Mouse (Mus musculus) stomach, postnatal 0 days (tissue): ENCODE results near the gene Dio1. TPM values are rescaled to one million over a fixed set of nuclear protein-coding genes. Genes with fewer than 3 reads are reported as not detected.
A peak's percentile ranks its signal among the peaks of the same experiment; 100 is the strongest.

Source experiments
- ATAC-seq: fragments of 200-750 bp; cut with Nextera tagmentation; 2 replicates; pipeline ENCODE4 v1.8.0; 2017; ENCODE audit not compliant: low FRiP score, low TSS enrichment
- DNase-seq: peaks from one replicate; pipeline ENCODE4 v3.0.0-alpha.2; 2016; ENCODE audit warnings: low spot score
- H3K27ac ChIP-seq: fragments of 300-500 bp; sonication (generic); replicated peaks from 2 replicates; pipeline ENCODE4 v1.5.1; 2014; ENCODE audit warnings: mild to moderate bottlenecking, control low read depth
- H3K27me3 ChIP-seq: fragments of 300-500 bp; sonication (generic); 2 replicates; pipeline ENCODE4 v1.6.1; 2014; ENCODE audit warnings: low read length; ENCODE audit not compliant: control insufficient read depth, insufficient read depth
- H3K36me3 ChIP-seq: fragments of 300-500 bp; sonication (generic); 2 replicates; pipeline ENCODE4 v1.6.1; 2014; ENCODE audit warnings: low read length, mixed read lengths; ENCODE audit not compliant: control insufficient read depth, insufficient read depth
- H3K4me1 ChIP-seq: fragments of 300-500 bp; sonication (generic); replicated peaks from 2 replicates; pipeline ENCODE4 v1.6.1; 2014; ENCODE audit warnings: antibody characterized with exemption; ENCODE audit not compliant: control insufficient read depth, insufficient read depth
- H3K4me2 ChIP-seq: fragments of 300-500 bp; sonication (generic); replicated peaks from 2 replicates; pipeline ENCODE4 v1.6.1; 2014; ENCODE audit warnings: low read depth, mild to moderate bottlenecking, control low read depth, moderate library complexity
- H3K4me3 ChIP-seq: fragments of 300-500 bp; sonication (generic); 2 replicates; pipeline ENCODE4 v1.5.1; 2014; ENCODE audit warnings: low read depth, low read length, control low read depth
- H3K9ac ChIP-seq: fragments of 300-500 bp; sonication (generic); 2 replicates; pipeline ENCODE4 v1.6.1; 2014; ENCODE audit warnings: mild to moderate bottlenecking, low read length, control low read depth, mixed read lengths
- H3K9me3 ChIP-seq: fragments of 300-500 bp; sonication (generic); 2 replicates; pipeline ENCODE4 v1.6.1; 2016; ENCODE audit warnings: low read length; ENCODE audit not compliant: control insufficient read depth
- CTCF ChIP-seq: IDR thresholded peaks from 2 replicates; pipeline ENCODE4 v1.5.1; 2016; ENCODE audit warnings: antibody characterized with exemption, low read depth, mild to moderate bottlenecking, moderate library complexity
- EP300 ChIP-seq: optimal IDR thresholded peaks from 2 replicates; pipeline ENCODE3; 2016; ENCODE audit warnings: antibody characterized with exemption
- WGBS: fragments of 180-500 bp; shearing (Covaris S2); extraction: QIAGEN DNeasy Blood & Tissue Kit; methylation state at CpG from one replicate; pipeline ENCODE4 v1.1.7; 2014; 5-methylcytosine and 5-hydroxymethylcytosine counted together
- polyA plus RNA-seq: library from polyadenylated mRNA; unstranded; fragments of >200 nt; fragmentation: Nextera tagmentation; extraction: Ambion mirVana; gene quantifications from 2 replicates; pipeline ENCODE4 v1.2.1, GENCODE M21; 2015

The Dio1 gene
- polyA plus RNA-seq, 1 experiment from 2014 or later, result 0.93 TPM

GRCm38 (mm10) chr4:107333514-107333913, 26.5 kb upstream of the Dio1 start:
- H3K27me3 ChIP-seq, result no peaks in the 10 kb centered on the region
- H3K36me3 ChIP-seq, result no peaks in the 10 kb centered on the region; the same call in 1 of the 2 replicates
- WGBS, result 98% methylated on average over 4 of the region's 4 CpGs
- H3K27ac ChIP-seq, result no peak overlapping the region
- H3K4me1 ChIP-seq, result no peaks in the 10 kb centered on the region
- H3K4me3 ChIP-seq, result no peak overlapping the region
- TF ChIP-seq EP300 (no peak), CTCF (peak; percentile 43)
- no peaks in the 10 kb centered on the region for H3K9me3 ChIP-seq
- no peak for ATAC-seq
- peak; percentile 26 for DNase-seq
- no peak overlapping the region for H3K4me2 ChIP-seq
- H3K9ac ChIP-seq, result no peak overlapping the region

- no peak overlapping the region for H3K4me2 ChIP-seq
- DNase-seq (no peak), ATAC-seq (no peak)
- H3K4me3 ChIP-seq, result no peak overlapping the region
- H3K9ac ChIP-seq, result no peak overlapping the region
- TF ChIP-seq CTCF, result no peak
- TF ChIP-seq EP300, result no peak
- H3K36me3 ChIP-seq, result 0 out of 2 replicates have a peak, but pooled peaks cover 2% of the 10 kb centered on the region
- H3K4me1 ChIP-seq, result no peaks in the 10 kb centered on the region
- no peak overlapping the region for H3K27ac ChIP-seq
- no peaks in the 10 kb centered on the region for H3K27me3 ChIP-seq
- WGBS, result 92% methylated on average over 8 of the region's 8 CpGs
- H3K9me3 ChIP-seq, result no peaks in the 10 kb centered on the region
These were observed 21.6 kb upstream of the Dio1 start for GRCm38 (mm10) chr4:107328530-107328929.

- H3K27ac ChIP-seq, result no peak overlapping the region
- no peaks in the 10 kb centered on the region for H3K27me3 ChIP-seq
- ATAC-seq, result no peak
- WGBS, result 95% methylated on average over 2 of the region's 2 CpGs
- no peaks in the 10 kb centered on the region for H3K9me3 ChIP-seq
- TF ChIP-seq CTCF, result no peak
- no peak overlapping the region for H3K4me2 ChIP-seq
- no peak overlapping the region for H3K4me3 ChIP-seq
- H3K9ac ChIP-seq, result no peak overlapping the region
- DNase-seq, result no peak
- no peaks in the 10 kb centered on the region for H3K4me1 ChIP-seq
- peaks cover 18% of the 10 kb centered on the region; the same call in 1 of the 2 replicates for H3K36me3 ChIP-seq
These were observed 16.1 kb upstream of the Dio1 start for GRCm38 (mm10) chr4:107323113-107323512.

- Histone ChIP-seq H3K4me1 (no peaks in the 10 kb centered on the region), H3K4me3 (no peak overlapping the region), H3K36me3 (peaks cover 16% of the 10 kb centered on the region; the same call in 1 of the 2 replicates), H3K9ac (no peak overlapping the region), H3K9me3 (no peaks in the 10 kb centered on the region), H3K27ac (no peak overlapping the region), H3K4me2 (no peak overlapping the region), H3K27me3 (no peaks in the 10 kb centered on the region)
- no peak for ATAC-seq
- no peak for TF ChIP-seq EP300
- TF ChIP-seq CTCF, result no peak
- DNase-seq, result no peak
- WGBS, result 74% methylated on average over 2 of the region's 2 CpGs
These were observed 14.1 kb upstream of the Dio1 start for GRCm38 (mm10) chr4:107321041-107321440.

- WGBS, result 75% methylated on average over 8 of the region's 8 CpGs
- Histone ChIP-seq H3K4me2 (no peak overlapping the region), H3K27me3 (no peaks in the 10 kb centered on the region), H3K27ac (no peak overlapping the region), H3K4me3 (no peak overlapping the region), H3K36me3 (peaks cover 16% of the 10 kb centered on the region; the same call in 1 of the 2 replicates), H3K9me3 (no peaks in the 10 kb centered on the region), H3K9ac (no peak overlapping the region), H3K4me1 (0 out of 2 replicates have a peak, but pooled peaks cover 3% of the 10 kb centered on the region)
- TF ChIP-seq EP300 (no peak), CTCF (no peak)
- no peak for DNase-seq
- no peak for ATAC-seq
These were observed 11.7 kb upstream of the Dio1 start for GRCm38 (mm10) chr4:107318646-107319045.

- no peak for ATAC-seq
- Histone ChIP-seq H3K36me3 (peaks cover 3% of the 10 kb centered on the region; the same call in 1 of the 2 replicates), H3K27me3 (no peaks in the 10 kb centered on the region), H3K27ac (no peak overlapping the region), H3K4me2 (peak overlapping the region; percentile 78), H3K4me3 (peak overlapping the region; percentile 65), H3K9me3 (no peaks in the 10 kb centered on the region), H3K9ac (peak overlapping the region; percentile 64), H3K4me1 (0 out of 2 replicates have a peak, but pooled peaks cover 3% of the 10 kb centered on the region)
- WGBS, result 6% methylated on average over 7 of the region's 7 CpGs
- no peak for TF ChIP-seq EP300
- no peak for TF ChIP-seq CTCF
- no peak for DNase-seq
These were observed 7.5 kb upstream of the Dio1 start for GRCm38 (mm10) chr4:107314479-107314805.
